Mouse (Mus musculus) heart, adult 18-20 months (tissue): ENCODE measurements around the gene Cars2. TPM values are rescaled to one million over a fixed set of nuclear protein-coding genes. Genes with fewer than 3 reads are reported as not detected.
A peak's percentile ranks its signal among the peaks of the same experiment; 100 is the strongest.
"Not testable (repeated sequence)": the region's sequence is repeated elsewhere in the genome, so short reads cannot be mapped to it uniquely, and the experiment has no call there.

Source experiments
- DNase-seq, 2 experiments: peaks; one replicate each; pipeline ENCODE4 v3.0.0; 2021 to 2022; ENCODE audit warnings: mixed read lengths in 1 of 2
- total RNA-seq, 2 experiments: library from RNA; stranded (reverse); gene quantifications; 2 replicates each; pipeline ENCODE4 v1.2.3; 2021

The Cars2 gene
- total RNA-seq, 2 experiments from 2014 or later: 51.6 to 52.2 TPM

GRCm38 (mm10) chr8:11473072-11473471, 77.5 kb downstream of the Cars2 start:
- DNase-seq: peak; percentile 51 to 67

GRCm38 (mm10) chr8:11471309-11471708, 79.3 kb downstream of the Cars2 start:
- no peak for DNase-seq

DNA sequence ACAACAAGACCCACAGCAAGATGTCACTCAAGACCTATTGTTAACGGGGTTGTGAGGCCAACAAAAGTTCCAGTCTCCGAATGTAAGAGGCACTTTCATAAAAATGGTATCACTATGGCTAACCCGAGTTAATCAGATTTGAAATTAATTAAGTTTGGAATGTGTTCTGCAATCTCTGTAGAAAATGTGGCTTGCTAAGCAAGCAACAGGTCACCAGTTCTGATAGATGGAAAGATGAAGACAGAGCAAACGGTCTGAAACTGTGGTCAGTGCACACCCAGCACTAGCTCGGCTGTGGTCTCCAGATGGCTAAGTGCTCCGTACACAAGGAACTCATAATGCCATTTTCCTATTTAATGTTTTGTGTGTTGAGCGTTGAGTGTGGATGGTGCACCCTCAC, 79.9 kb downstream of the Cars2 start:
- no peak for DNase-seq

GRCm38 (mm10) chr8:11469095-11469494, 81.5 kb downstream of the Cars2 start:
- DNase-seq: peak; percentile 50 to 76

GRCm38 (mm10) chr8:11466528-11466927, 84.1 kb downstream of the Cars2 start:
- not testable (repeated sequence) for DNase-seq

DNA sequence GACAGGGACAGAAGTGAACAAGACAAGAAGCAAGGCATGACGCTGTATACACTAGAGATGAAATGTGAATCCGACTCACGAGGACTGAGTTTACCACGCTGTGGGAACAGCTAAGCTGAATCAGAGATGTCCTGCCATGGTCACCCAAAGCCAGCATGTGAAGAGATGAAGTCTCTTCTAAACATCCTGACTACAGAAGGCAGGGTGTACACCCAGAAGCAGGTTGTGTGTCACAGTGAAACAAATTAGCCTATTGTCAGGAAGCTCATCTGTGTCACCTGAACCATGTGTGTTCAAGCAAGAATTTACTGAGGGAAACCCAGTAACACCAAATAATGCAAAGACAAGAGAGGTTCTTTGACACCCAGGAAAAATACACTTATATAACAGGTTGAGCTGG, 85.0 kb downstream of the Cars2 start:
- no peak for DNase-seq

DNA sequence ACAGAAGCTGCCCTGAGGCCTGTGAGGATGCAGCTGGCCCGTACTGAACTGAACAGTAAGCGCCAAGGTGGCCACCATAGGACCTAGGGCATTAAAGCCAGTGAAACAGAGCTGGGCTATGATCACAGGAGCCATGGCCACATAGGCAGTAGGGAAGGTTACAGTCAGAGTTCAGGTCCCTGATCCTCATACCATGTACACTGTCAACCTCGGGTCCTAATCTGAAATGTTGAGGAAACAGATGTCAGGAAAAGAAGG, 85.9 kb downstream of the Cars2 start:
- DNase-seq: no peak

Other genes with a start within 250 kb of the Cars2 start
- 100 to 1,000 TPM; 127 to 140 TPM for gene Col4a2, start 238.0 kb downstream of the Cars2 start, total RNA-seq
- 100 to 1,000 TPM; 217 to 274 TPM for gene Col4a1, start 238.0 kb downstream of the Cars2 start, total RNA-seq
- 10 to 100 TPM; 17.4 to 20.5 TPM for gene Rab20, start 72.1 kb downstream of the Cars2 start, total RNA-seq
- gene Naxd, start 53.3 kb downstream of the Cars2 start, total RNA-seq: 10 to 100 TPM; 30.1 to 34.4 TPM
- 10 to 100 TPM; 16.2 to 18.3 TPM for gene Ing1, start 4.8 kb upstream of the Cars2 start, total RNA-seq
- gene Ankrd10, start 85.0 kb upstream of the Cars2 start, total RNA-seq: 10 to 100 TPM; 19.6 to 19.8 TPM
- gene 1700016D06Rik, start 150.3 kb upstream of the Cars2 start, total RNA-seq: not detected
- 100 to 1,000 TPM in 1 of 2 experiments, 10 to 100 TPM in 1; 96.3 to 113 TPM for gene Arhgef7, start 176.9 kb upstream of the Cars2 start, total RNA-seq